Mouse (Mus musculus) yolk sac, embryonic 10.5 days (tissue): ENCODE measurements around the gene Gm20911.
"Not testable (repeated sequence)": the region's sequence is repeated elsewhere in the genome, so short reads cannot be mapped to it uniquely, and the experiment has no call there.

ENCODE experiments used
- DNase-seq: peaks from one replicate; pipeline ENCODE4 v3.0.0-alpha.2; 2017; ENCODE audit warnings: low spot score

Gm20911 gene

GRCm38 (mm10) chrY:81457707-81458106, at the start of gene Gm20911:
Gene Gm20911 (plus strand): TSS chrY:81458007.
- not testable (repeated sequence) for DNase-seq
